In the genomic region with DNA sequence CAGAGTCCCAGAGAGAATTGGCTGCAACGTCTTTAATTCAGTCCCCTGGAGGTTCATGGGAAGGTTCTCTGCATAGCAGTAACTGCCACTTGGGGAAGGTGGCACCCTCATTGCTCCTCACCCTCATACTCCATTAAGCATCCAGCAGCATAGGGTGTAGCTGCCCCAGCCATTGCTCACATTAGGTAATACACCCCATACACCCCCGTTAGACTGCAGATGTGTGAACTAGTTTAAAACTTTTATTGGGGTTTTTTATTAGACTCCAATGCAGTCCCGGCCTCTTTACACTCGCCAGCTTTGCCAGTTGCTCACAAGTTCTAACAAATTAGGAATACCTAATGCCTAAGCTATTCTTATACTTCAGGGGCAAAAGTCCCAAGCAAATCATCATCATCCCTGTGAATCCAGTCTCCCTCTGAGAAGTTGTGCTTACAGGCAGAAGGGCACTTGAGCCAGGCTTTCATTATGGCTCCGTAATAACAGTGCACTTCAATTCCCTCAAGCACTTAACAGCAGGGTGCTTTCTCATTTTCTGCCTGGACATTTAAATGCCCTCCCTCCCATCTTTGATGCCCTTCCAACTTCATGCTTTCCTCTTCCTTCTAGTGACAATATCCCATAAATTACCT, we compare ENCODE assay signal across 22 mouse cellular contexts.
DNase-seq lines count a peak whose midpoint lies in the region; ATAC-seq and TF ChIP-seq lines count a peak whose summit lies in the region.
"Had no signal": no experiment of that assay in that cellular context is flagged by ENCODE, and none has a peak within 500 bp of the region (broad histone marks: within the 10 kb centered on the region; RNA-seq: fewer than 3 reads in every experiment).

No protein-coding gene starts in this region.

- DNase-seq in embryo, embryonic 11 days = peak; percentile 10
- no peak for DNase-seq in embryo, embryonic 9.5 days (ENCODE audit: extremely low spot score)
- DNase-seq in liver, embryonic 11.5 days (ENCODE audit: low spot score) = peak; percentile 18
- DNase-seq in liver, postnatal 0 days = no peak
- peak; percentile 64 for DNase-seq in forelimb bud, embryonic 11.5 days (ENCODE audit: low read depth, low spot score)
- DNase-seq in kidney, postnatal 36 days = no peak
- no peak for DNase-seq in kidney, postnatal 25 days
- DNase-seq: adrenal gland, postnatal 14 days; cerebellum, adult 18-20 months; cerebellum, postnatal 10 days; forebrain, postnatal 0 days; gastrocnemius, adult 2 months; gastrocnemius, postnatal 25 days had no signal

- no peaks in the 10 kb centered on the region for H3K36me3 ChIP-seq in liver, embryonic 11.5 days (ENCODE audit: control insufficient read depth, insufficient read depth, low read length)
- no peaks in the 10 kb centered on the region for H3K36me3 ChIP-seq in liver, postnatal 0 days (replicated peaks; ENCODE audit: insufficient read depth, low read length)
- H3K36me3 ChIP-seq in limb, embryonic 15.5 days = no peaks in the 10 kb centered on the region
- H3K36me3 ChIP-seq: embryonic facial prominence, embryonic 15.5 days; forebrain, embryonic 12.5 days; heart, embryonic 12.5 days; hindbrain, embryonic 10.5 days had no signal

- no peak for ATAC-seq in liver, embryonic 11.5 days (replicated peaks; ENCODE audit: low FRiP score)
- no peak for ATAC-seq in liver, postnatal 0 days
- ATAC-seq in limb, embryonic 15.5 days (ENCODE audit: insufficient number of reproducible peaks, low FRiP score, low TSS enrichment, low read depth) = peak; percentile 52; the same call in 1 of the 2 replicates
- ATAC-seq: activated CD4-positive, CD25-positive, alpha-beta regulatory T cell, adult 4 months; forebrain, postnatal 0 days; Patski had no signal

- 76% methylated on average over 5 of the region's 5 CpGs for WGBS in liver, embryonic 11.5 days
- 66% methylated on average over 5 of the region's 5 CpGs for WGBS in liver, postnatal 0 days (ENCODE audit: insufficient replicate concordance)
- WGBS in limb, embryonic 15.5 days = 18% methylated on average over 5 of the region's 5 CpGs

- no peak overlapping the region for H3K27ac ChIP-seq in liver, embryonic 11.5 days (ENCODE audit: low read depth, low read length)
- H3K27ac ChIP-seq in liver, postnatal 0 days (ENCODE audit: low read depth) = no peak overlapping the region
- H3K27ac ChIP-seq in limb, embryonic 15.5 days = peak overlapping the region; percentile 33
- H3K27ac ChIP-seq: embryonic facial prominence, embryonic 15.5 days; forebrain, embryonic 12.5 days; gastrocnemius, adult 2 months; hindbrain, embryonic 10.5 days; hindbrain, embryonic 14.5 days had no signal

- no peak overlapping the region for H3K4me2 ChIP-seq in liver, embryonic 11.5 days
- H3K4me2 ChIP-seq in liver, postnatal 0 days (ENCODE audit: low read depth, low read length) = no peak overlapping the region
- H3K4me2 ChIP-seq in limb, embryonic 15.5 days = no peak overlapping the region
- H3K4me2 ChIP-seq: embryonic facial prominence, embryonic 15.5 days; forebrain, embryonic 12.5 days; heart, embryonic 12.5 days; hindbrain, embryonic 14.5 days had no signal

- H3K9ac ChIP-seq in liver, embryonic 11.5 days (ENCODE audit: low read depth, low read length) = no peak overlapping the region
- H3K9ac ChIP-seq in liver, postnatal 0 days (replicated peaks) = no peak overlapping the region
- no peak overlapping the region for H3K9ac ChIP-seq in limb, embryonic 15.5 days
- H3K9ac ChIP-seq: embryonic facial prominence, embryonic 15.5 days; forebrain, embryonic 12.5 days; forebrain, postnatal 0 days; heart, embryonic 12.5 days; hindbrain, embryonic 14.5 days had no signal

- no peaks in the 10 kb centered on the region for H3K4me1 ChIP-seq in liver, embryonic 11.5 days (replicated peaks; ENCODE audit: control insufficient read depth, insufficient read depth, low read length)
- H3K4me1 ChIP-seq in liver, postnatal 0 days (ENCODE audit: insufficient read depth) = no peaks in the 10 kb centered on the region
- H3K4me1 ChIP-seq in limb, embryonic 15.5 days = peaks cover 15% of the 10 kb centered on the region
- H3K4me1 ChIP-seq: embryonic facial prominence, embryonic 15.5 days; forebrain, embryonic 12.5 days; heart, embryonic 12.5 days; hindbrain, embryonic 10.5 days had no signal

- H3K9me3 ChIP-seq in liver, embryonic 11.5 days (ENCODE audit: control insufficient read depth, low read length) = no peaks in the 10 kb centered on the region
- no peaks in the 10 kb centered on the region for H3K9me3 ChIP-seq in liver, postnatal 0 days (ENCODE audit: low read length)
- H3K9me3 ChIP-seq in limb, embryonic 15.5 days = no peaks in the 10 kb centered on the region
- H3K9me3 ChIP-seq: embryonic facial prominence, embryonic 15.5 days; forebrain, embryonic 12.5 days; heart, embryonic 12.5 days; hindbrain, embryonic 10.5 days had no signal

- no peak overlapping the region for H3K4me3 ChIP-seq in liver, embryonic 11.5 days (ENCODE audit: low read depth, low read length)
- no peak overlapping the region for H3K4me3 ChIP-seq in liver, postnatal 0 days (ENCODE audit: low read depth, low read length)
- no peak overlapping the region for H3K4me3 ChIP-seq in limb, embryonic 15.5 days
- H3K4me3 ChIP-seq: embryonic facial prominence, embryonic 15.5 days; erythroblast, embryonic 14.5 days; forebrain, embryonic 12.5 days; gastrocnemius, adult 2 months; heart, embryonic 12.5 days; hindbrain, embryonic 10.5 days had no signal

- no peaks in the 10 kb centered on the region for H3K27me3 ChIP-seq in liver, embryonic 11.5 days (replicated peaks; ENCODE audit: control insufficient read depth, insufficient read depth, low read length)
- H3K27me3 ChIP-seq in liver, postnatal 0 days (ENCODE audit: insufficient read depth, low read length) = no peaks in the 10 kb centered on the region
- H3K27me3 ChIP-seq in limb, embryonic 15.5 days = 0 out of 2 replicates have a peak, but pooled peaks cover 3% of the 10 kb centered on the region
- H3K27me3 ChIP-seq: embryonic facial prominence, embryonic 15.5 days; forebrain, embryonic 12.5 days; heart, embryonic 12.5 days; Patski had no signal

- TF ChIP-seq EP300 in liver, postnatal 0 days (IDR thresholded peaks at IDR 0.05; ENCODE audit: low read depth) = no peak

- TF ChIP-seq CTCF in liver, postnatal 0 days (IDR thresholded peaks at IDR 0.05; ENCODE audit: low read depth) = no peak

Comparison
In these comparisons a context has a peak if more than half of its experiments do, and no peak if none do; other contexts are left out.
1. DNase-seq: peak in embryo, embryonic 11 days (single experiment), liver, embryonic 11.5 days (single experiment) and forelimb bud, embryonic 11.5 days (single experiment); none in embryo, embryonic 9.5 days (single experiment), liver, postnatal 0 days (single experiment), kidney, postnatal 36 days (0 of 2) and kidney, postnatal 25 days (0 of 2).